Mouse (Mus musculus) layer of hippocampus, adult 9-10 months (tissue): ENCODE data around the gene Dock6.
A peak's percentile ranks its signal among the peaks of the same experiment; 100 is the strongest.
"Not testable (repeated sequence)": the region's sequence is repeated elsewhere in the genome, so short reads cannot be mapped to it uniquely, and the experiment has no call there.

Experiments
- DNase-seq: peaks from one replicate; pipeline ENCODE4 v3.0.0; 2022; ENCODE audit warnings: low spot score

Dock6 gene

DNA sequence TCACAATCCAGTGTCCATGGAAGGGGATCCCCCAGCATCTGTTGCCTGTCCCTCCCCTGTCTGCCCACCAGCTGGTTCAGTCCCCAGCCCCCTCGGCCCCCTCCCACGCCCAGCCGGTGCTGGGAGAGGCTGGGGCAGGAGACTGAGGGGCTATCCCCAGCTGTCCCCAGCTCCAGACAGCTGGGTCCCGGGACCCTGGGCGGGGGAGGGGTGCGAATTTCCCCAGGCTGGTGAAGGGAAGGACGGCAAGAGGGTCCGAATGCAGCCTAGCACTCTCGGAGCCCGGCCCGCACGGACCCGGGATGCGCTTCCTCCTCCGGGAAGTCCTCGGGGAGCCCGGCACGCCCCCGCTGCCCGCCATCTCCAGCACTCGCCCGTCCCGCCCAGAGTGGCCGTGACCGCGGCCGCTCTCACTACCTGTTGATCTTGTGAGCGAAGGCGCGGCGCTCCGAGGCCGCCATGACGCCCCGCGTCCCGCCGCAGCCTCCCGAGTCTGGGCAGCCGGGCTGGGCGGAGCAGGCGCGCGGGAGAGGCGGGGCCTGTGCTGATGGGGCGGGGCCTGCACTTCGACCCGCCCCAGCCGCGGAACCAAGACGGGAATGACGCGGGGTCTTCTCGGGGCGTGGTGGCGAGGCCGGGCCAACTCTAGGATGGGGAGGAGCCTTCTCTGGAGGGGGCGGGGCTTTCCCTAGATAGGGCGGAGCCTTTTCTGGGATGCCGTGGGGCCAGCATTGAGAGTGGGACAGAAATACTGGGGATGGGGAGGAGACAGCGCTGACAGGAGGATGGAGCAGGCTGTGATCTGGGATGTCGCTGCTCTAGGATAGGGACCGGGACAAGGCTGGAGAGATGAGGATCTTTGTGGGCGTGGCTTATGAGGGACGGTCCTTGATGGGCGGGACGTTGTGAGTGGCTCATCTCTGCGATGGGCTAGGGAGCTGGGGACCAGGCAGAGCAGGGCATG, at the start of gene Dock6:
TSS of gene Dock6 (minus strand) at position 508 of the 964 bp plus-strand sequence.
- peak; percentile 46 for DNase-seq

GRCm38 (mm10) chr9:21901223-21901820, 48.9 kb upstream of the Dock6 start:
- DNase-seq: peak; percentile 83

DNA sequence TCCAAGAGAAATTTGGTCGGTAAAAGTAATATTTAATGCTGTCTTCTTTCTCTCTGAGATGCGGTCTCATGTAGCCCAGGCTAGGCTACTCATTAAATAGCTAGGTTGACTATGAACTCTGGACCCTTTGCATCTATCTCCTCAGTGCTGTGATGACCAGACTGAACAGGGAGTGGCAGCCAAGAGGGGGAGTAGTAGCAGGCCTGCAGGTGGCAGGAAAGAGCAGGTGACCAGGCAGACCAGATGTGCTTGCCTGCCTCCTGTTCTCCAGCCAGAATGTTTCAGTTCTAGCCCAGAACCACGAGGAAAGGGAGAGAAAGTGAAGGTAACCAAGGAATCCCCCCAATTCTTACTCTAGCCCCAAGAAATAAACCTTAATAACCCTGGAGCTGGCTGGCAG, 36.8 kb upstream of the Dock6 start:
- DNase-seq: no peak

- no peak for DNase-seq
Observed at GRCm38 (mm10) chr9:21876601-21877000, 24.2 kb upstream of the Dock6 start.

- DNase-seq: no peak
Observed at GRCm38 (mm10) chr9:21872204-21872603, 19.8 kb upstream of the Dock6 start.

DNA sequence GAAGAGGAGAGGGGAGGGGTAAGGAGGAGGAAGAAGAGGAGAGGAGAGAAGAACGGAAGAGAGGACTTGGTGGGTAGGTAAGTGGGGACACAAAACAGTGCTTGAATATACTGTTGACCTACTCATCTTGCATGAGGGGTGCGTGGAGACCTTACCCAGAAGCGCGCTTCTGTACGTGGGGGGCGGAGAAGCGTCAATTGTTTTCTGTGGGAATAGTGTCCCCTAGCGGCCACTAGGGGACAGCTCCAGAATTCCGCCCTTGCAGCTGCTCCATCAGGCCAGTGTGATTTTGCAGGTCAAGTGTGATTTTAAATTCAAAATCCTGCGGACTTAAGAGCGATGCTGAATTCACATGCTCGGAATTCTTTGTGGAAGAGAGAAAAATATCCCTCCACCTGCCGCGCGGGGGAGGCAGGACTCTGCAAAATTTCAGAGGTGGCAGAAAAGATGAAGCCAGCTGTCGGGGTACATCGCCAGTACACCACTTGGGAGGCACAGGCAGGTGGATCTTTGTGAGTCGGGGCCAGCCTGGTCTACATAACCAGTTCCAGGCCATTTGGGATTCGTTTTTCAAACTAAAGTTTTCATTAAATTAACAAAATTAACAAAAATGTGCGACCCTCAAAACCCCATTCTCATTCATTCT, 18.6 kb upstream of the Dock6 start:
- no peak for DNase-seq

- not testable (repeated sequence) for DNase-seq
Observed at GRCm38 (mm10) chr9:21869290-21869689, 16.9 kb upstream of the Dock6 start.

GRCm38 (mm10) chr9:21867726-21868125, 15.3 kb upstream of the Dock6 start:
- no peak for DNase-seq

- no peak for DNase-seq
Observed at GRCm38 (mm10) chr9:21866641-21867040, 14.2 kb upstream of the Dock6 start.

DNA sequence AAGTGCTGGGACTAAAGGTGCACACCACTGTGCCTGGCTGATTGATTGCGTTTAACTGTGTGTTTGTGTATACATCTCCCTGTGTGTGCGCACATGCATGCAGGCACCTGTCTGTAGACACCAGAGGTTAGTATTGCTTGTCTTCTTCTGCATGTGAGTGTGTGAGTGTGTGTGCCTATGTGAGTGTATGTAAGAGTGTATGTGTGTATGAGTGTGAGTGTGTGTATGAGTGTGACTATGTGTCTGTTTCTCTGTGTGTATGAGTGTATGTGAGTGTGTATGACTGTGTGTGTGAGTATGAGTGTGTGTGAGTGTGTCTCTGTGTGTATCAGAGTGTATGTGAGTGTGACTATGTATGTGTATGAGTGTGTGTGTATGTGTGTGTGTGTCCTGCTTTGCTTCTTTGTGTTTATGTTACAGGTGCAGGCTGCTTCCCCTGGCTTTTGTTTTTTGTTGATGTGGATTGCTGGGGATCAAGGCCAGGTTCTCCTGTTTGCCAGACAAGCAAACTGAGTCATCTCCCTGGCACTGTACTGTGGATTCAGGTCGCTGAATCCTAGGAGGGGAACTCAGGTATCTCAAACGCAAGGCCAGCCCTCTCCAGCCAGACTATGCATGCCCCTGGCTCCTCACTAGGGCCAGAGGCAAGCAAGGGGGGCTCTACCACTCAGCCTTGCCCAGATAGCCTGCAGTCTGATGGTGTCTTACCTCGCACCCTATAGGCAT, 13.4 kb upstream of the Dock6 start:
- DNase-seq: no peak

GRCm38 (mm10) chr9:21862181-21862580, 9.7 kb upstream of the Dock6 start:
- no peak for DNase-seq

DNA sequence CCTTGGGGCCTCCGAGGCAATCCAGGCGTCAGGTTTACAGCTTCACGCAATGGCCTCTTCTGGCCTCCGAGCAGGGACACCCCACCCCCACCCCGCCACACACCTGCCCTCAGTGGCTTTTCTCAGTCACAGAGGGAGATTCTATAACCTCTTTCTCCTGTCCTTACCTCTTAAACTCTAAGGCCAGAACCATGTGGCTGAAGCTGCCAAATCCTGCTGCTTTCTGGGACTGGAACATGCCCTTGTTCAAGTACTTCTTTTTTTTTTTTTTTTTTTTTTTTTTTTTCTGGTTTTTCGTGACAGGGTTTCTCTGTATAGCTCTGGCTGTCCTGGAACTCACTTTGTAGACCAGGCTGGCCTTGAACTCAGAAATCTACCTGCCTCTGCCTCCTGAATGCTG, 7.9 kb upstream of the Dock6 start:
- not testable (repeated sequence) for DNase-seq

GRCm38 (mm10) chr9:21859606-21860005, 7.2 kb upstream of the Dock6 start:
- DNase-seq: no peak

GRCm38 (mm10) chr9:21858084-21858483, 5.6 kb upstream of the Dock6 start:
- DNase-seq: no peak

- DNase-seq: no peak
Observed at GRCm38 (mm10) chr9:21857501-21857900, 5.1 kb upstream of the Dock6 start.

DNA sequence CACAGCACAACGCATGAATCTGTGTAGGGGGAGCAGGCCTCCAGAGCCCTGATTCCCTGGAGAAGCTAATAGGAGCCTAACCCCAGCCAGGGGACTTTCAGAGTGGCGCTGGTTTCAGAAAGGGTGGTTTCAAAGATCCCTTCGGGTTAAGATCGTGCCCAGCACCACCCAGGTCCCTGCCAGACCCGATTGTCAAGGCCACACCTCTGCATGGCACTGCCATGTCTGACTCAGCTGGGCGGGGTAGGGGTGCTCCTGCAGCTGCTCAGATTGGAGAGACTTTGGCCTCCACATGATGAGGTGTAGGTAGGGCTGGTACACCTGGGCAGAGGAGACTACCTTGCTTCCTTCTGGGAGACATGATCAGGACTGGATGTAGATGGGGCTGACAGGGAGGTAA, 2.5 kb upstream of the Dock6 start:
- DNase-seq: no peak

- DNase-seq: no peak
Observed at GRCm38 (mm10) chr9:21853961-21854360, 1.5 kb upstream of the Dock6 start.

DNA sequence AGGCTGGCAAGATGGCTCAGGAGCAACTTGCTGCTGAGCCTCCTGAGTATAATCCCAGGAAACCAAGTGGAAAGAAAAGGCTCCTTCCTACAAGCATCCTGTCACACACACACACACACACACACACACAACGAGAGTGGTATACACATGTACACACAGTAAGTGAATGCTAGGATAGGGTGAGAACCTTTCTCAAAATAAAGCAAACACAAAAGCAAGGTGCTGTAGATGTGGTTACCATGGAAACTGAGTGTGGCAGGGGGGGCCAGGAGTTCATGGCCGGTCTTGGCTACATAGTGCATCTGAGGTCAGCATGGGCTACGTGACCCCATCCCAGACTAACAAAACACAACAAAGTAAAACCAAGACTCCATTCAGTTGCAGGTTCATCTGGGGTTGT, 1.4 kb downstream of the Dock6 start:
- no peak for DNase-seq

GRCm38 (mm10) chr9:21849691-21850677, 2.5 kb downstream of the Dock6 start:
- no peak for DNase-seq

- DNase-seq: no peak
Observed at GRCm38 (mm10) chr9:21847926-21848325, 4.5 kb downstream of the Dock6 start.

- DNase-seq: no peak
Observed at GRCm38 (mm10) chr9:21847425-21847824, 5.0 kb downstream of the Dock6 start.
